Mouse (Mus musculus) frontal cortex, adult (tissue): Measurements from ENCODE around the gene Ttc27.

Source experiments
- ATAC-seq: cut with Nextera tagmentation; 2 replicates; pipeline ENCODE4 v1.9.2; 2017; ENCODE audit warnings: mild to moderate bottlenecking, moderate library complexity, mixed read lengths; ENCODE audit not compliant: low TSS enrichment

Gene Ttc27

GRCm38 (mm10) chr17:74876954-74877353 is 159.4 kb downstream of the Ttc27 start:
- ATAC-seq: no peak

- ATAC-seq: no peak
Observed at GRCm38 (mm10) chr17:74879768-74880167, 162.2 kb downstream of the Ttc27 start.

- no peak for ATAC-seq
Observed at GRCm38 (mm10) chr17:74887039-74887438, 169.5 kb downstream of the Ttc27 start.

GRCm38 (mm10) chr17:74888836-74889534 is 171.5 kb downstream of the Ttc27 start:
- ATAC-seq: no peak

- ATAC-seq: no peak
Observed at GRCm38 (mm10) chr17:74889535-74890117, 172.1 kb downstream of the Ttc27 start.

GRCm38 (mm10) chr17:74902453-74902852 is 184.9 kb downstream of the Ttc27 start:
- no peak for ATAC-seq

- ATAC-seq: no peak
Observed at GRCm38 (mm10) chr17:74903411-74904331, 186.1 kb downstream of the Ttc27 start.

- no peak for ATAC-seq
Observed at GRCm38 (mm10) chr17:74904332-74904687, 186.8 kb downstream of the Ttc27 start.

- ATAC-seq: no peak
Observed at GRCm38 (mm10) chr17:74904956-74905355, 187.4 kb downstream of the Ttc27 start.

GRCm38 (mm10) chr17:74912995-74913394 is 195.5 kb downstream of the Ttc27 start:
- ATAC-seq: no peak
